Mouse (Mus musculus): ENCODE data around the gene Grcc10. TPM values are rescaled to one million over a fixed set of nuclear protein-coding genes. Genes with fewer than 3 reads are reported as not detected.

Gene Grcc10
- polyA plus RNA-seq, 1 experiment from 2014 or later, result 600 TPM

DNA sequence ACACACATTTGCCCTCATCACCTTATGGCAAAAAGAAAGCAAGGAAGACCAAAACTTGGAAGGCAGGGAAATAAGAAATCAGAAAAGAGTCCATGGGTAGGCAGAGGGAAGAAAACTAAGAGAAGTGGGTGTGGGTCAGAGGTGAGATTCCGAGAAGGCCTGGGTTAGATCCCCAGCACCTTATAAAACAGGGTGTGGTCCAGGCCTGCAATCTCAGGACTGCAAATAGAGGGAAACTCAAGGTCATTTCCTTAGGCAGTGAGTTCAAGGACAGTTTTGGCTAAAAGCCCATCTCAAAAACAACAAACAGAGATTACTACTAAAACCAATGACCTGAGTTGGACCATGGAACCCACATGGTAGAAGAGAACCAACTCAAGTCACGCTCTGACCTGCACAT lies 12.7 kb upstream of the Grcc10 start:
- 85% methylated on average over 2 of the region's 2 CpGs for WGBS
- no peak overlapping the region for H3K4me3 ChIP-seq (replicated peaks; ENCODE audit: low read depth, low read length)
- no peak overlapping the region for H3K27ac ChIP-seq
- H3K9me3 ChIP-seq (replicated peaks; ENCODE audit: low read length), result no peaks in the 10 kb centered on the region
- no peaks in the 10 kb centered on the region for H3K27me3 ChIP-seq (ENCODE audit: insufficient read depth, low read length)
- no peak for TF ChIP-seq CTCF (IDR thresholded peaks at IDR 0.05; ENCODE audit: low read depth)
- 0 out of 2 replicates have a peak overlapping the region, but pooled peaks have one; percentile 14 for H3K4me2 ChIP-seq (ENCODE audit: low read length)
- DNase-seq (ENCODE audit: low spot score) (no peak), ATAC-seq (replicated peaks; ENCODE audit: low FRiP score, low read depth) (no peak)
- no peak overlapping the region for H3K9ac ChIP-seq (ENCODE audit: low read depth, low read length)
- H3K4me1 ChIP-seq (replicated peaks; ENCODE audit: insufficient read depth, low read length), result peaks cover 24% of the 10 kb centered on the region
- peaks cover 11% of the 10 kb centered on the region; the same call in 1 of the 2 replicates for H3K36me3 ChIP-seq (ENCODE audit: insufficient read depth, low read length)

DNA sequence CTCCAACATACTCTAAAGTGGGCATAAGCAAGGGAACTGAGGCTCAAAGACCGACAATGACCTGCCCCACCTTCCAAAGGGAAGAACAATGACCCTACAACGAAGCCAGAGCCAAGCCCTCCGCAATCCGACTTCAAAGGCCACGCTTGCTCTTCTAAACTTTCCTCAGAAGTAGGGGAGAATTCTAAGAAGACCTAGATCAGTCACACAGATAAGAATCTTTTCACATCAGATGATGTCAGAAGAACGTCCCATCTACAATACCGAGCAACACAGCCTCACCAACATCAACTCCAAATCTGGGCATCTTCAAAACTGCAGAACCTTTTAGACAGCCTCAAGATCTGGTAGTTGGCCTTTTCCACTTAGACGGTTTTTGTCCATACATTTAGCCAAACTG lies 9.2 kb upstream of the Grcc10 start:
- peaks cover 28% of the 10 kb centered on the region for H3K36me3 ChIP-seq (ENCODE audit: insufficient read depth, low read length)
- WGBS, result 81% methylated on average over 8 of the region's 8 CpGs
- H3K4me1 ChIP-seq (replicated peaks; ENCODE audit: insufficient read depth, low read length), result peaks cover 24% of the 10 kb centered on the region
- no peak for TF ChIP-seq CTCF (IDR thresholded peaks at IDR 0.05; ENCODE audit: low read depth)
- H3K4me2 ChIP-seq (ENCODE audit: low read length), result no peak overlapping the region
- no peak overlapping the region for H3K9ac ChIP-seq (ENCODE audit: low read depth, low read length)
- no peaks in the 10 kb centered on the region for H3K9me3 ChIP-seq (replicated peaks; ENCODE audit: low read length)
- no peak overlapping the region for H3K27ac ChIP-seq
- ATAC-seq (replicated peaks; ENCODE audit: low FRiP score, low read depth) (no peak), DNase-seq (ENCODE audit: low spot score) (no peak)
- no peaks in the 10 kb centered on the region for H3K27me3 ChIP-seq (ENCODE audit: insufficient read depth, low read length)
- H3K4me3 ChIP-seq (replicated peaks; ENCODE audit: low read depth, low read length), result no peak overlapping the region

DNA sequence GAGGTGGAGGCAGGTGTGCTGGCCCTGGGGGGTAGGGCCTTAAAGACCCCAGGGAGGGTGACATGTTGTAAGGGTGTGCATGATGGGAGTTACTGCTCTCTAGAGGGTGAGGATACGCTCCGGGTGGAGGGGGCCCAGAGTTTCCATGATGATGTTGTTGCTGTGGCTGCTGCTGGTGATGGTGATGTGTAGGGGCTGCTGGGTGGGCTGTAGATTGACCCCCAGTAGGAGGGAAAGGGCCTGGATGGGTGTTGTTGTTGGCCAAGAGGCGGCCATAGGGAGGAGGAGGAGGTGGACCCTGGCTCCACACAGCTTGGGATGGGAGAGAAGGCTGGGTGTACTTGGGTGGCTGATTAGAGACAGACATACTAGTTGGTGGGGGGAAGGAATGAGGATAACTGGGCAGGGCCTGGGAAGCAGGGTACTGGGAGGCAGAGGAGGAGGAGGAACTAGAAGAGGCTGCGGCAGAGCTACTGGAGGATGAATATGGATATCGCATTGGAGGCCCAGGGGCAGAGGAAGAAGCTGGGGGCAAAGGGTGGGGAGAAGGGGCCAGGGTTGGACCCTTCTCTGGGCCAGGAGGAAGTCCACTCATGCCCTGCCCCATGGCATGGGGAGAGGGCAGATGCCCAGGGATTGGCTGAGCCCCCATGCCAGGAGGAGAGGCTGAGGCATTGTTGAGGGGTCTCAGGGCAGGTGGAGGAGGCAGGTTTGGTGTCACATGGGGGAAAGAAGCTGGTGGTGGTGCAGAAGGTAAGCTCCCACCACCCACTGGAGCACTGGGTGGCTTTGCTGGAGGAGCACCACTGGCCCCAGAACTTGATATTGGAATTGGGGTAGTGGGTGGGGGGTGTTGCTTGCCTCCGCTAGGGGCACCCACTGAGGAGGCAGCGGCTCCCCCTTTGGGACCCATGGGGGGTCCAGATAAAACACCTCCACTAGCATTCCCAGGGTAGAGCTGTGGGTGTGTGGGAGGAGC lies 5.8 kb upstream of the Grcc10 start:
- no peak for DNase-seq (ENCODE audit: low spot score)
- Histone ChIP-seq H3K9me3 (replicated peaks; ENCODE audit: low read length) (no peaks in the 10 kb centered on the region), H3K4me3 (replicated peaks; ENCODE audit: low read depth, low read length) (no peak overlapping the region; the same call in 1 of the 2 replicates), H3K27me3 (ENCODE audit: insufficient read depth, low read length) (no peaks in the 10 kb centered on the region), H3K4me1 (replicated peaks; ENCODE audit: insufficient read depth, low read length) (peaks cover 18% of the 10 kb centered on the region), H3K27ac (peak overlapping the region; percentile 93), H3K4me2 (ENCODE audit: low read length) (peak overlapping the region; percentile 99), H3K9ac (ENCODE audit: low read depth, low read length) (peak overlapping the region; percentile 86), H3K36me3 (ENCODE audit: insufficient read depth, low read length) (peaks cover 42% of the 10 kb centered on the region)
- WGBS, result 77% methylated on average over 7 of the region's 7 CpGs
- ATAC-seq (replicated peaks; ENCODE audit: low FRiP score, low read depth), result no peak
- no peak for TF ChIP-seq CTCF (IDR thresholded peaks at IDR 0.05; ENCODE audit: low read depth)

DNA sequence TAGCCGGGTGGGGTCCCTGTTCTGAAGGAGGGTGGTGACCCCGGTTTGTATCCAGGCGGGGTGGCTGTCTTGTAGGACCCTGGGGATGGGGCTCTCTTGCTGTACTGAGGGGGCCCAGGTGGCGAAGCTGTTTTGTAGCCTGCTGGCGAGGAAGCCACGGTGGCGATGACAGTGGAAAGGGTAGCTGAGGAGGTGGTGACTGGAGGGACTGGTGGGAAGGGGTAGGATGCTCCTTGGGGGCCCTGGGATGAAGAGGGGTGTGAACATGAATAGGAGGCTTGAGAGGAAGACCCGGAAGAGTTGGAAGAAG lies 5.1 kb upstream of the Grcc10 start:
- H3K27ac ChIP-seq, result peak overlapping the region; percentile 93
- no peaks in the 10 kb centered on the region for H3K9me3 ChIP-seq (replicated peaks; ENCODE audit: low read length)
- no peak for TF ChIP-seq CTCF (IDR thresholded peaks at IDR 0.05; ENCODE audit: low read depth)
- H3K4me3 ChIP-seq (replicated peaks; ENCODE audit: low read depth, low read length), result peak overlapping the region; percentile 52
- H3K4me2 ChIP-seq (ENCODE audit: low read length), result peak overlapping the region; percentile 99
- ATAC-seq (replicated peaks; ENCODE audit: low FRiP score, low read depth) (no peak; the same call in 1 of the 2 replicates), DNase-seq (ENCODE audit: low spot score) (no peak)
- WGBS, result 21% methylated on average over 8 of the region's 8 CpGs
- H3K9ac ChIP-seq (ENCODE audit: low read depth, low read length), result peak overlapping the region; percentile 86
- H3K36me3 ChIP-seq (ENCODE audit: insufficient read depth, low read length), result peaks cover 42% of the 10 kb centered on the region
- H3K27me3 ChIP-seq (ENCODE audit: insufficient read depth, low read length), result no peaks in the 10 kb centered on the region
- peaks cover 18% of the 10 kb centered on the region for H3K4me1 ChIP-seq (replicated peaks; ENCODE audit: insufficient read depth, low read length)

DNA sequence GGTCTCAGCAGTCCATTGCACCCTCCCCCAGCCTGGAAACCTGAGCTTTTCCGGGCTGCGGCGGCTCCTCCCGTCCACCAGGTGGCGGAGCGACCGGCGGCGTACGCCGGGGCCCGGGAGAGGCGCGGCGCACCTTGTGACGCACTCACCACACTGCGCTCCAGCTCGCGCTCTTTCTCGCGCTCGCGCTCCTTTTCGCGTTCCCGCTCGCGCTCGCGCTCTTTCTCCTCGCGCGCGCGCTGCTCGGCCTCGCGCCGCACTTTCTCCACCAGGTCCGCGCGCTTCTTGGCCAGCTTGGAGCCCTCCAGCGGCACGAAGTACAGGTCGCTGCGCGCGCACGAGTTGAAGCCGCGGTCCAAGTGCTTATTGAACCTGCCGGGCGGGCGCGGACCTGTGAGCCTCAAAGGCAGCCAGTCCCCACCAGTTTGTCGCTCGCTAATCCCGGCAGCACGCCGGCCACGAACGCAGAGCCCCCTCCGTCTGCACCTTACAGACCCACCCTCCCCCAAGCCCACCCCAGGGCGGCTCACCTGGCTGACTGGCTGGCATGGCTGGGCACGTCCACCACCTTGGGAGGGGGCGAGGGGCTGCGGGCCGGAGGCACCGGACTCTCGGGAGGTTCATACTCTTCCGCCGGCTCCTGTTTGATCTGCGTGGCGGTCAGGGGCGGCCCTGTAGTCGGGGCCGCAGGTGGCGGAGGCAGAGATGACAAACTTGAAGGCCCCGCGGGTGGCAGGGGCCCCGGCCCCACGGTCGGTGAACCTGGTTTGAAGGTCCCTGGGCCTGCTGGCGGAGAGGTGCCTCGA lies 4.5 kb upstream of the Grcc10 start:
- peak overlapping the region; percentile 93 for H3K27ac ChIP-seq
- ATAC-seq (replicated peaks; ENCODE audit: low FRiP score, low read depth) (peak; percentile 84), DNase-seq (ENCODE audit: low spot score) (peak; percentile 96)
- H3K4me3 ChIP-seq (replicated peaks; ENCODE audit: low read depth, low read length), result peak overlapping the region; percentile 52
- under 1% methylated on average over 85 of the region's 85 CpGs for WGBS
- H3K4me2 ChIP-seq (ENCODE audit: low read length), result peak overlapping the region; percentile 99
- H3K9ac ChIP-seq (ENCODE audit: low read depth, low read length), result peak overlapping the region; percentile 86
- H3K27me3 ChIP-seq (ENCODE audit: insufficient read depth, low read length), result no peaks in the 10 kb centered on the region
- peaks cover 42% of the 10 kb centered on the region for H3K36me3 ChIP-seq (ENCODE audit: insufficient read depth, low read length)
- H3K4me1 ChIP-seq (replicated peaks; ENCODE audit: insufficient read depth, low read length), result peaks cover 18% of the 10 kb centered on the region
- H3K9me3 ChIP-seq (replicated peaks; ENCODE audit: low read length), result no peaks in the 10 kb centered on the region
- peak; percentile 94 for TF ChIP-seq CTCF (IDR thresholded peaks at IDR 0.05; ENCODE audit: low read depth)

DNA sequence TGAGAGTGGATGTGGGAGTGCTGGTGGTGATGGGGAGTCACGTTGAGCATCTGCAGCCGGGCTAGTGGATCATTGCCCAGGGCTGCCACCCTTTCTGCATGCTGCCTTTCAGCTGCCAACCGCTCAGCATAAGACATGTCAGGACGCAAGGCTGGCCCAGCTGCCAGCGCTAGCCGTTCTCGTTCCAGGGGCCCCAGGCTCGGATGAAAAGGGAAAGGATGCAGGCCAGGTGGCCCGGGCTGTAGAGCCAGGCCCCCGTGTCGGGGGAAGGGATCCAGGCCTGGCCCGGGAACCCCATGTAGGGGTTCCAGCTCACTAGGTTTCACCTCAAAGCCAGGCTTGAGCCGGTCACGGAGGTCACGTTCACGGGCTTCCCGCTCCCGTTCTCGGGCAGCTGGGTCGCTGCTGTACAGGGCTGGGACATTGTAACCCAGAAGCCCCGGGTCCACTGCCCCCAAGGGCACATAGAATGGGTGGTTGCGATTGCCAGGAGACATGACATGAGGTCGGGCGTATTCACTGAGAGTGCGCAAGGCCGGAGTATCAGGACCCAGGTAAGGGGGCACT lies 3.7 kb upstream of the Grcc10 start:
- Histone ChIP-seq H3K36me3 (ENCODE audit: insufficient read depth, low read length) (peaks cover 42% of the 10 kb centered on the region), H3K4me1 (replicated peaks; ENCODE audit: insufficient read depth, low read length) (peaks cover 18% of the 10 kb centered on the region), H3K4me3 (replicated peaks; ENCODE audit: low read depth, low read length) (peak overlapping the region; percentile 52), H3K4me2 (ENCODE audit: low read length) (peak overlapping the region; percentile 99), H3K9me3 (replicated peaks; ENCODE audit: low read length) (no peaks in the 10 kb centered on the region), H3K27ac (peak overlapping the region; percentile 93), H3K9ac (ENCODE audit: low read depth, low read length) (peak overlapping the region; percentile 86), H3K27me3 (ENCODE audit: insufficient read depth, low read length) (no peaks in the 10 kb centered on the region)
- WGBS, result 48% methylated on average over 26 of the region's 26 CpGs
- TF ChIP-seq CTCF (IDR thresholded peaks at IDR 0.05; ENCODE audit: low read depth), result no peak
- DNase-seq (ENCODE audit: low spot score) (no peak), ATAC-seq (replicated peaks; ENCODE audit: low FRiP score, low read depth) (peak; percentile 1)
